Mouse (Mus musculus): ENCODE measurements around the gene H2-K1.

- TF ChIP-seq CTCF (IDR thresholded peaks at IDR 0.05; ENCODE audit: insufficient read depth, low read length) (no peak), POLR2A (IDR thresholded peaks at IDR 0.05; ENCODE audit: borderline replicate concordance, extremely low read depth, low read depth, low read length) (no peak)
These were observed 30.7 kb upstream of the H2-K1 start for GRCm38 (mm10) chr17:34030861-34031326.

Measured in lung, adult 2 months (tissue).